In genomic region chr16:22265849-22266376, GRCm38 (mm10) we compare ENCODE assay signal across 8 mouse cellular contexts. TPM values are rescaled to one million over a fixed set of nuclear protein-coding genes. Genes with fewer than 3 reads are reported as not detected.
DNase-seq lines count a peak whose midpoint lies in the region; ATAC-seq lines count a peak whose summit lies in the region.

Tra2b (minus strand) TSS chr16:22266005.

- peak within 1 kb of the TSS; percentile 96 for H3K4me3 ChIP-seq in megakaryocyte, embryonic 14.5 days (replicated peaks)

- ATAC-seq in common myeloid progenitor, adult 5-6 weeks (replicated peaks; ENCODE audit: low read depth, poor library complexity, severe bottlenecking): peak; percentile 90

- DNase-seq in ZHBTc4 (ENCODE audit: low read depth, low spot score): peak; percentile 99
- DNase-seq in gastrocnemius, adult 8-10 months (ENCODE audit: low spot score in 2 of 2): peak; percentile 94 to 95
- DNase-seq in hindlimb bud, embryonic 11.5 days (ENCODE audit: extremely low spot score, low read depth, low spot score): peak; percentile 89
- DNase-seq in left cerebral cortex, adult 8-10 months (ENCODE audit: low spot score in 2 of 2): peak; percentile 90 to 97
- peak; percentile 98 to 99 for DNase-seq in right cerebral cortex, postnatal 10 days (ENCODE audit: low spot score in 2 of 2)
- peak; percentile 95 for DNase-seq in urinary bladder, postnatal 25 days (ENCODE audit: low spot score)

- no peaks in the 10 kb centered on the region for H3K27me3 ChIP-seq in megakaryocyte, embryonic 14.5 days (replicated peaks)

- peaks cover 2% of the 10 kb centered on the region for H3K36me3 ChIP-seq in megakaryocyte, embryonic 14.5 days (replicated peaks; ENCODE audit: low read length)

- H3K9me3 ChIP-seq in megakaryocyte, embryonic 14.5 days: no peaks in the 10 kb centered on the region

- H3K4me1 ChIP-seq in megakaryocyte, embryonic 14.5 days: peaks cover 37% of the 10 kb centered on the region

RNA-seq across cellular contexts. Expression of gene Tra2b, which starts in this region (rescaled TPM):
- total RNA-seq in common myeloid progenitor, adult 5-6 weeks (2017): 638 and 656 TPM in 2 replicates
- total RNA-seq in gastrocnemius, adult 8-10 months (2022): 10 to 100 TPM; 20.1 to 28.8 (median 26.1) TPM
- total RNA-seq in left cerebral cortex, adult 8-10 months (2022): 10 to 100 TPM; 65.9 to 76.8 (median 70.2) TPM
- polyA plus RNA-seq in megakaryocyte, embryonic 14.5 days (2012; ENCODE audit: insufficient read depth, low replicate concordance): 5.2 and 52.5 TPM in 2 replicates

Comparison
In these comparisons a context has a peak if more than half of its experiments do, and no peak if none do; other contexts are left out.
1. Peak in every context shown above with its lines: DNase-seq, ATAC-seq and H3K4me3 ChIP-seq.